Mouse (Mus musculus): ENCODE data around the gene Zrsr1.

Gene Zrsr1

GRCm38 (mm10) chr11:23008181-23008823 is 36.5 kb downstream of the Zrsr1 start:
- peak; percentile 70 to 81 for DNase-seq (ENCODE audit: low spot score in 2 of 2)

DNA sequence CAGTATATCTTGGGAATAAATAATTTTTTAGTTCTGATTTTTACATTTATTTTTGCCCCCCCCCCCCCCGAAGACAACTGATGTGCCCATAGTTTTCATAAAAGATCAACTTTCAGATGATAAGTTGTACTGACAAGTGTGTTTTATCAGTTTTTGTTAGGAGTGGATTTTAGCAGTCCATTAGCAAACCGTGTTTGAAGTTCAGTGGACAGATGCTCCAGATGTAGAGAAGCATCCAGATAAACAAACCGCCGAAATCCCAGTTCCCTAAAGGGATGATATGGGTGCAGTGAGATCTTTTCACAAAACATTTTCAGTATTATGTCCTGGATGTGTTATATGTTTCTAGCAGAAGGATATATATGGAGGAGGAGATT is 37.0 kb downstream of the Zrsr1 start:
- DNase-seq (ENCODE audit: low spot score in 2 of 2): no peak

DNA sequence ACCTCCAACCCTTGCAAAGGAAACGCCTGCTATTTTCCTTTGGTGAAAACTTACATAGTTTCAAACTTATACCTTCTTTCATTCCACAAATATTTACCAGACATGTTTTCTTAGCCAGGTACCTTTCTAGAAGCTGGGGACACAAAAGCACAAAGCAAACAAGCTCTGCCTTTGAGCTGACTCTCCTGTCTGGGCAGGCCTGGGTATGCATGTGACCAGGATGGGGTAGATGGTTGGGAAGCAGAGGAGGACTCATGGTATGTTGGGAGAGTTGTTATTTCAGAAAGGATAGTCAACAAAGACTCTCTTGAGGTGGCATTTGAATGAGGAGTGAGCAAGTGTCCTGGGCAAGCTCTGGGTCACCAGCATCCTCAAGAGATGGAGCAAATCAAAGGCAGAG is 41.3 kb downstream of the Zrsr1 start:
- DNase-seq (ENCODE audit: low spot score in 2 of 2): peak; percentile 37 to 51

- no peak for DNase-seq (ENCODE audit: low spot score in 2 of 2)
Measured at GRCm38 (mm10) chr11:23013580-23014294, 41.9 kb downstream of the Zrsr1 start.

- DNase-seq (ENCODE audit: low spot score in 2 of 2): no peak
Measured at GRCm38 (mm10) chr11:23014996-23015395, 43.2 kb downstream of the Zrsr1 start.

DNA sequence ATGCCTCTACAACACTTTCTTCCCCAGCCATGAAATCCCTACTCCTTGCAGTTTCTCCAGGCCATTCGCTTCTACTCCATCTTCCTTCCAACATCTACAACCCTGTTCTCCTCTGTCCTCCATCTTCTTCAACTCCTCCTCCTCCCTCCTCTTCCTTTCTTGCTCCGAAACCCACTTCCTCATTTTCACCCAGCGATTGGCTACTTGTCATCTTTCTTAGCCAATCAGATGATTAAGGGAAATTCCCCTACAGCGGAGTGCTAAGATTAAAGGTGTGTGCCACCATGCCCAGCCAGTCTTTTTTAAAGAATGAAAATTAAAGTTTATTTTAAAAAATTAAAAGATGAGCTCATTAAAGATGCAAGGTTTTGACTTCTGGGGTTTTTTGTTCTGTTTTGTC is 46.1 kb downstream of the Zrsr1 start:
- DNase-seq (ENCODE audit: low spot score in 2 of 2): no peak

- no peak for DNase-seq (ENCODE audit: low spot score in 2 of 2)
Measured at GRCm38 (mm10) chr11:23020116-23020770, 48.4 kb downstream of the Zrsr1 start.

- DNase-seq (ENCODE audit: low spot score in 2 of 2): no peak
Measured at GRCm38 (mm10) chr11:23020841-23021240, 49.0 kb downstream of the Zrsr1 start.

- no peak for DNase-seq (ENCODE audit: low spot score in 2 of 2)
Measured at GRCm38 (mm10) chr11:23023155-23023554, 51.4 kb downstream of the Zrsr1 start.

DNA sequence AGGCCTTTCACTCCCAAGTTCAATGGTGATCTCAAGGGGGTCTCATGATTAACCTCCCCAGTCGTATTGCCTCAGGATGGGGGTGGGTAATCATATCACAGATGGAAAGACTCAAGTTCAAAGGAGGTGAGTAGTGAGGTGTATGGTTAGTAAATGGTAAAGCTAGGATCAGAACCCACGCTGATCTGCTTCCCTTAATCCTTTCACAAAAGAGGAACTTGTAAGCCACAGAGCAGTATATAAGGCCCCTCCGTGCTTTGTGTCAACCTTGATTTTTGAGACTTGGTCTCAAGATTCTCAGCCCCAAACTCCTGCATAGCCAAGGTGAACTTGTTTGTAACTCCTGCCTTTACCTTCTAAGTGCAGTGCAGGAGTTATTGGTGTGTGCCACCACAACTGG is 52.4 kb downstream of the Zrsr1 start:
- no peak for DNase-seq (ENCODE audit: low spot score in 2 of 2)

Data from urinary bladder, adult 18-20 months (tissue).